Mouse (Mus musculus) right cerebral cortex, postnatal 10 days (tissue): ENCODE measurements around the gene Prdx5.

ENCODE experiments used
- DNase-seq, 2 experiments: peaks; one replicate each; pipeline ENCODE4 v3.0.0; 2021; ENCODE audit warnings: low spot score in 2 of 2

Prdx5 gene

GRCm38 (mm10) chr19:6937541-6938465 is 27.9 kb upstream of the Prdx5 start:
- DNase-seq, result peak in 1 of 2 experiments; percentile 52

- DNase-seq, result peak in 1 of 2 experiments; percentile 39
These were observed 26.4 kb upstream of the Prdx5 start for GRCm38 (mm10) chr19:6936299-6936698.

GRCm38 (mm10) chr19:6934195-6934977 is 24.5 kb upstream of the Prdx5 start, which contains the start of gene Kcnk4:
Gene Kcnk4 (minus strand): TSS chr19:6934515.
- peak in 1 of 2 experiments; percentile 39 for DNase-seq

GRCm38 (mm10) chr19:6933436-6934194 is 23.7 kb upstream of the Prdx5 start:
- peak; percentile 73 to 84 for DNase-seq

GRCm38 (mm10) chr19:6933102-6933435 is 23.2 kb upstream of the Prdx5 start:
- DNase-seq, result peak in 1 of 2 experiments; percentile 49

GRCm38 (mm10) chr19:6932018-6932417 is 22.1 kb upstream of the Prdx5 start:
- DNase-seq, result no peak

- DNase-seq, result no peak
These were observed 21.1 kb upstream of the Prdx5 start for GRCm38 (mm10) chr19:6931002-6931401.

GRCm38 (mm10) chr19:6928080-6928479 is 18.2 kb upstream of the Prdx5 start:
- no peak for DNase-seq

- peak; percentile 36 to 45 for DNase-seq
These were observed 16.8 kb upstream of the Prdx5 start for GRCm38 (mm10) chr19:6926559-6927255.

GRCm38 (mm10) chr19:6925611-6926329 is 15.9 kb upstream of the Prdx5 start:
- DNase-seq, result no peak

- no peak for DNase-seq
These were observed 15.3 kb upstream of the Prdx5 start, which contains the start of gene Catsperz for GRCm38 (mm10) chr19:6925307-6925573. Gene Catsperz (minus strand): TSS chr19:6925380.

GRCm38 (mm10) chr19:6924461-6925306 is 14.8 kb upstream of the Prdx5 start:
- peak; percentile 86 to 92 for DNase-seq

- no peak for DNase-seq
These were observed 13.2 kb upstream of the Prdx5 start for GRCm38 (mm10) chr19:6922901-6923735.

GRCm38 (mm10) chr19:6921647-6922567 is 12.0 kb upstream of the Prdx5 start, which contains the start of gene Esrra:
Gene Esrra (minus strand): TSS chr19:6921813.
- peak; percentile 100 for DNase-seq

- peak; percentile 73 to 81 for DNase-seq
These were observed 11.1 kb upstream of the Prdx5 start for GRCm38 (mm10) chr19:6920741-6921636.

- DNase-seq, result peak in 1 of 2 experiments; percentile 74
These were observed 10.2 kb upstream of the Prdx5 start for GRCm38 (mm10) chr19:6919876-6920740.
